Mouse (Mus musculus) myocyte (in vitro differentiated cells): ENCODE data around the gene Mpzl2.

Source experiments
- CEBPB ChIP-seq: IDR thresholded peaks from 2 replicates; pipeline ENCODE4 v1.6.1; 2011; ENCODE audit warnings: mild to moderate bottlenecking, moderate library complexity; ENCODE audit not compliant: poor library complexity, insufficient read depth, severe bottlenecking
- E2F4 ChIP-seq: IDR thresholded peaks from one replicate; pipeline ENCODE4 v1.6.1; 2011; ENCODE audit warnings: mild to moderate bottlenecking, control low read depth, moderate library complexity; ENCODE audit not compliant: insufficient read depth
- MAX ChIP-seq: IDR thresholded peaks from one replicate; pipeline ENCODE4 v1.6.1; 2011; ENCODE audit warnings: low read depth, mild to moderate bottlenecking, control low read depth
- MYOD1 ChIP-seq, 3 experiments: IDR thresholded peaks; one replicate each; pipeline ENCODE4 v1.6.1; 2011; ENCODE audit warnings: control low read depth in 2 of 3, low read depth in 2 of 3, mild to moderate bottlenecking in 2 of 3, moderate library complexity in 1 of 3; ENCODE audit not compliant: insufficient read length in 2 of 3, control insufficient read depth in 1 of 3
- MYOG ChIP-seq, 3 experiments: IDR thresholded peaks; one replicate each; pipeline ENCODE4 v1.6.1; 2011; ENCODE audit warnings: control low read depth in 2 of 3, low read depth in 2 of 3, mild to moderate bottlenecking in 2 of 3; ENCODE audit not compliant: insufficient read length in 2 of 3, control insufficient read depth in 1 of 3, insufficient read depth in 1 of 3
- POLR2A ChIP-seq: IDR thresholded peaks from one replicate; pipeline ENCODE4 v1.6.1; 2011; ENCODE audit warnings: low read depth, mild to moderate bottlenecking, control low read depth, moderate library complexity; ENCODE audit not compliant: insufficient read length
- POLR2AphosphoS2 ChIP-seq: IDR thresholded peaks from one replicate; pipeline ENCODE4 v1.6.1; 2011; ENCODE audit warnings: low read depth, control low read depth; ENCODE audit not compliant: insufficient read length
- REST ChIP-seq: IDR thresholded peaks from one replicate; pipeline ENCODE4 v1.6.1; 2011; ENCODE audit warnings: mild to moderate bottlenecking, control low read depth, moderate library complexity; ENCODE audit not compliant: insufficient read depth, insufficient read length
- TCF12 ChIP-seq: IDR thresholded peaks from one replicate; pipeline ENCODE4 v1.6.1; 2011; ENCODE audit warnings: mild to moderate bottlenecking, control low read depth; ENCODE audit not compliant: poor library complexity, insufficient read depth, severe bottlenecking
- USF1 ChIP-seq: IDR thresholded peaks from one replicate; pipeline ENCODE4 v1.6.1; 2011; ENCODE audit warnings: low read depth, mild to moderate bottlenecking, control low read depth, moderate library complexity

DNA sequence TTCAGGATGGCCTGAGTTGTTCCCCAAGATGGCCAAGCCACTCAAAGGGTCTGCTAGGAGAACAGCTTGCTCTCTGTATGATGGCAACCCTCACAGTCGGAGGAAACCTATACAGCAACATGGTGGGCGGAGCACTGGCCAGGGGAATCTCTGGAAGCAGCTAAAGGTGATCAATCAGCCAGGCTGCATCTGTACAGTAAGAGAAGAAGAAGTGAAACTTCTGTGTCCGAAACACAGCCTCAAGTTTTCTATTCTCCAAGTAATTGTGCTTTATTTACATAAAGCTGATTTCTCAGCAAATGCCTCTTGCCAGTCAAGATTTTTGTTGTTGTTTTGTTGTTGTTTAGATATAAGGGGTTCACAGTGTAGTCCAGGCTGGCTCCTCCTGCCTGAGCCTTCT is 38.3 kb downstream of the Mpzl2 start:
- no peak for TF ChIP-seq POLR2AphosphoS2
- no peak for TF ChIP-seq E2F4
- TF ChIP-seq USF1: no peak
- TF ChIP-seq POLR2A: no peak
- no peak for TF ChIP-seq MYOG (IDR thresholded peaks at IDR 0.05; ENCODE audit: control insufficient read depth in 1 of 3, insufficient read depth in 1 of 3, insufficient read length in 2 of 3, low read depth in 2 of 3)
- TF ChIP-seq CEBPB: no peak
- TF ChIP-seq MAX: no peak
- TF ChIP-seq TCF12: no peak
- no peak for TF ChIP-seq MYOD1 (IDR thresholded peaks at IDR 0.05; ENCODE audit: control insufficient read depth in 1 of 3, insufficient read length in 2 of 3, low read depth in 2 of 3)
- TF ChIP-seq REST: no peak
